Mouse (Mus musculus) liver, postnatal 0 days (tissue): ENCODE results near the gene Glmn. TPM values are rescaled to one million over a fixed set of nuclear protein-coding genes. Genes with fewer than 3 reads are reported as not detected.
A peak's percentile ranks its signal among the peaks of the same experiment; 100 is the strongest.

Experiments used
- ATAC-seq: fragments of 200-750 bp; cut with Nextera tagmentation; 2 replicates; pipeline ENCODE4 v1.8.0; 2017; ENCODE audit warnings: mild to moderate bottlenecking, moderate library complexity
- DNase-seq: peaks from one replicate; pipeline ENCODE4 v3.0.0-alpha.2; 2016
- H3K27ac ChIP-seq: fragments of 300-500 bp; sonication (generic); 2 replicates; pipeline ENCODE4 v1.5.1; 2014; ENCODE audit warnings: antibody characterized with exemption, moderate library complexity, mild to moderate bottlenecking, low read depth
- H3K27me3 ChIP-seq: fragments of 300-500 bp; sonication (generic); 2 replicates; pipeline ENCODE4 v1.6.1; 2014; ENCODE audit warnings: low read length, control low read depth, mixed read lengths; ENCODE audit not compliant: insufficient read depth
- H3K36me3 ChIP-seq: fragments of 300-500 bp; sonication (generic); replicated peaks from 2 replicates; pipeline ENCODE4 v1.6.1; 2014; ENCODE audit warnings: mild to moderate bottlenecking, control low read depth, low read length, moderate library complexity, mixed read lengths; ENCODE audit not compliant: insufficient read depth
- H3K4me1 ChIP-seq: fragments of 300-500 bp; sonication (generic); 2 replicates; pipeline ENCODE4 v1.6.1; 2014; ENCODE audit warnings: antibody characterized with exemption, mild to moderate bottlenecking, control low read depth; ENCODE audit not compliant: insufficient read depth
- H3K4me2 ChIP-seq: fragments of 300-500 bp; sonication (generic); 2 replicates; pipeline ENCODE4 v1.6.1; 2014; ENCODE audit warnings: low read depth, mild to moderate bottlenecking, low read length, moderate library complexity, mixed read lengths
- H3K4me3 ChIP-seq: fragments of 300-500 bp; sonication (generic); 2 replicates; pipeline ENCODE4 v1.5.1; 2014; ENCODE audit warnings: low read depth, low read length
- H3K9ac ChIP-seq: fragments of 300-500 bp; sonication (generic); replicated peaks from 2 replicates; pipeline ENCODE4 v1.6.1; 2014; ENCODE audit warnings: mild to moderate bottlenecking, moderate library complexity
- H3K9me3 ChIP-seq: fragments of 300-500 bp; sonication (generic); 2 replicates; pipeline ENCODE4 v1.6.1; 2016; ENCODE audit warnings: mild to moderate bottlenecking, control low read depth, low read length, mixed read lengths
- CTCF ChIP-seq: sonication (generic); IDR thresholded peaks from 2 replicates; pipeline ENCODE4 v1.5.1; 2016; ENCODE audit warnings: antibody characterized with exemption, low read depth
- EP300 ChIP-seq: IDR thresholded peaks from 2 replicates; pipeline ENCODE4 v1.6.1; 2016; ENCODE audit warnings: antibody characterized with exemption, low read depth, mild to moderate bottlenecking
- WGBS: fragments of 180-500 bp; shearing (Covaris S2); extraction: QIAGEN DNeasy Blood & Tissue Kit; methylation state at CpG from one replicate; pipeline ENCODE4 v1.1.7; 2014; ENCODE audit not compliant: insufficient replicate concordance; 5-methylcytosine and 5-hydroxymethylcytosine counted together
- polyA plus RNA-seq: library from polyadenylated mRNA; unstranded; fragments of >200 nt; fragmentation: Nextera tagmentation; extraction: Ambion mirVana; gene quantifications from 2 replicates; pipeline ENCODE4 v1.2.1, GENCODE M21; 2015

Gene Glmn
- polyA plus RNA-seq, 1 experiment from 2014 or later, result 6.9 TPM

- H3K9ac ChIP-seq, result no peak overlapping the region
- peaks cover 6% of the 10 kb centered on the region; the same call in 1 of the 2 replicates for H3K36me3 ChIP-seq
- no peaks in the 10 kb centered on the region for H3K9me3 ChIP-seq
- H3K4me3 ChIP-seq, result no peak overlapping the region
- no peak overlapping the region for H3K4me2 ChIP-seq
- H3K27ac ChIP-seq, result peak overlapping the region; percentile 57; the same call in 1 of the 2 replicates
- H3K27me3 ChIP-seq, result no peaks in the 10 kb centered on the region
- DNase-seq (no peak), ATAC-seq (peak; percentile 48; the same call in 1 of the 2 replicates)
- 73% methylated on average over 3 of the region's 3 CpGs for WGBS
- TF ChIP-seq EP300 (no peak), CTCF (no peak)
- H3K4me1 ChIP-seq, result peaks cover 4% of the 10 kb centered on the region
These were observed 49.2 kb downstream of the Glmn start for GRCm38 (mm10) chr5:107548444-107548843.

- no peak overlapping the region for H3K4me3 ChIP-seq
- no peak for DNase-seq
- peaks cover 5% of the 10 kb centered on the region; the same call in 1 of the 2 replicates for H3K36me3 ChIP-seq
- H3K9me3 ChIP-seq, result no peaks in the 10 kb centered on the region
- H3K4me2 ChIP-seq, result no peak overlapping the region
- H3K4me1 ChIP-seq, result peaks cover 4% of the 10 kb centered on the region
- 57% methylated on average over 3 of the region's 3 CpGs for WGBS
- H3K9ac ChIP-seq, result no peak overlapping the region
- TF ChIP-seq EP300 (peak; percentile 98), CTCF (no peak)
- peak overlapping the region; percentile 60; the same call in 1 of the 2 replicates for H3K27ac ChIP-seq
- no peaks in the 10 kb centered on the region for H3K27me3 ChIP-seq
- peak; percentile 100 for ATAC-seq
These were observed 49.7 kb downstream of the Glmn start for GRCm38 (mm10) chr5:107547955-107548354.

- TF ChIP-seq EP300, result no peak
- H3K27ac ChIP-seq, result no peak overlapping the region
- H3K4me1 ChIP-seq, result peaks cover 4% of the 10 kb centered on the region
- no peaks in the 10 kb centered on the region for H3K9me3 ChIP-seq
- WGBS, result 43% methylated on average over 4 of the region's 4 CpGs
- H3K27me3 ChIP-seq, result no peaks in the 10 kb centered on the region
- no peak overlapping the region for H3K4me3 ChIP-seq
- no peak overlapping the region for H3K9ac ChIP-seq
- H3K36me3 ChIP-seq, result 0 out of 2 replicates have a peak, but pooled peaks cover 3% of the 10 kb centered on the region
- ATAC-seq (no peak), DNase-seq (no peak)
- H3K4me2 ChIP-seq, result no peak overlapping the region
These were observed 51.8 kb downstream of the Glmn start for GRCm38 (mm10) chr5:107545927-107546326.

GRCm38 (mm10) chr5:107541696-107542095, 56.0 kb downstream of the Glmn start:
- no peaks in the 10 kb centered on the region for H3K9me3 ChIP-seq
- no peak overlapping the region for H3K4me3 ChIP-seq
- no peak overlapping the region for H3K9ac ChIP-seq
- no peaks in the 10 kb centered on the region for H3K4me1 ChIP-seq
- no peaks in the 10 kb centered on the region for H3K36me3 ChIP-seq
- ATAC-seq (no peak), DNase-seq (no peak)
- H3K27ac ChIP-seq, result no peak overlapping the region
- TF ChIP-seq EP300, result no peak
- TF ChIP-seq CTCF, result no peak
- no peak overlapping the region for H3K4me2 ChIP-seq
- H3K27me3 ChIP-seq, result no peaks in the 10 kb centered on the region
- WGBS, result 66% methylated on average over 7 of the region's 7 CpGs

- Histone ChIP-seq H3K36me3 (no peaks in the 10 kb centered on the region), H3K27ac (no peak within 1 kb of the TSS), H3K9me3 (no peaks in the 10 kb centered on the region), H3K4me2 (no peak within 1 kb of the TSS), H3K9ac (no peak within 1 kb of the TSS), H3K4me1 (no peaks in the 10 kb centered on the region), H3K27me3 (no peaks in the 10 kb centered on the region), H3K4me3 (no peak within 1 kb of the TSS)
- WGBS, result 56% methylated on average over 15 of the region's 15 CpGs
- peak; percentile 33; the same call in 1 of the 2 replicates for ATAC-seq
- peak; percentile 40 for DNase-seq
- TF ChIP-seq EP300 (no peak), CTCF (peak; percentile 13; the same call in 1 of the 2 replicates)
These were observed 63.1 kb downstream of the Glmn start, which contains the start of gene 1700028K03Rik for GRCm38 (mm10) chr5:107534581-107534980. Gene 1700028K03Rik (plus strand): TSS chr5:107534709.

- Histone ChIP-seq H3K27ac (no peak overlapping the region), H3K4me3 (no peak overlapping the region), H3K9ac (no peak overlapping the region), H3K4me2 (no peak overlapping the region), H3K36me3 (no peaks in the 10 kb centered on the region), H3K27me3 (no peaks in the 10 kb centered on the region), H3K9me3 (no peaks in the 10 kb centered on the region), H3K4me1 (no peaks in the 10 kb centered on the region)
- WGBS, result 42% methylated on average over 2 of the region's 2 CpGs
- ATAC-seq, result no peak
- TF ChIP-seq EP300, result no peak
- TF ChIP-seq CTCF, result no peak
- no peak for DNase-seq
These were observed 64.1 kb downstream of the Glmn start for GRCm38 (mm10) chr5:107533590-107533989.

GRCm38 (mm10) chr5:107528856-107529255, 68.8 kb downstream of the Glmn start:
- ATAC-seq (no peak), DNase-seq (no peak)
- TF ChIP-seq CTCF (no peak), EP300 (no peak)
- H3K27ac ChIP-seq, result no peak overlapping the region
- H3K4me2 ChIP-seq, result no peak overlapping the region
- no peaks in the 10 kb centered on the region for H3K36me3 ChIP-seq
- H3K9me3 ChIP-seq, result no peaks in the 10 kb centered on the region
- WGBS, result 80% methylated on average over 3 of the region's 3 CpGs
- H3K9ac ChIP-seq, result no peak overlapping the region
- no peak overlapping the region for H3K4me3 ChIP-seq
- H3K4me1 ChIP-seq, result no peaks in the 10 kb centered on the region
- H3K27me3 ChIP-seq, result no peaks in the 10 kb centered on the region
